Mouse (Mus musculus) cerebellum, adult 2 months (tissue): ENCODE measurements around the gene Cab39l.

Source experiments
- CTCF ChIP-seq: fragments of 200-500 bp; IDR thresholded peaks from 2 replicates; pipeline ENCODE4 v1.5.1; 2011; ENCODE audit warnings: low read depth, mild to moderate bottlenecking, control low read depth, low read length, moderate library complexity, borderline replicate concordance; ENCODE audit not compliant: insufficient read depth
- POLR2A ChIP-seq: fragments of 200-500 bp; IDR thresholded peaks from 2 replicates; pipeline ENCODE4 v1.6.1; 2011; ENCODE audit warnings: low read length, control low read depth, borderline replicate concordance; ENCODE audit not compliant: insufficient read depth

DNA sequence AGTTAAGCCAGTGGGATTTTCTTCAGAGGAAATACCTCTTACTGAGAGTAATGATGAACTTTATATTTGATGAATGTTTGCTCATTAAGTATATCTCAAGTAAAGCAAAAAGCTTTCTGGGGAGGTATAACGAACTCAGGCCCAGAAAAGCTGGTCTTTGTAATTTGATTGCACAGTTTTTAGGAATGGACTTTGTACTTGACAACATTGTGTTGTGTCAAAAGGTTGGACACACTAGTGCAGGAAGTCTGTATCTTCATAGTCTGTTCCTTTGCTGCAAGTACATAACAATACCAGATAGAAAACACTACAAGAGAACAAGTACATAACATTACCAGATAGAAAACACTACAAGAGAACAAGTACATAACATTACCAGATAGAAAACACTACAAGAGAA, 4.6 kb downstream of the Cab39l start:
- TF ChIP-seq CTCF = no peak
- TF ChIP-seq POLR2A = no peak
